Mouse (Mus musculus) adrenal gland, postnatal 10 days (tissue): ENCODE measurements at regions not wholly inside any gene's neighbourhood (a gene's known extent, or its start where the extent isn't known, plus 50 kb on each side); places are given as distances from the start of the nearest gene placed in this dataset.

Experiments used
- DNase-seq: peaks from one replicate; pipeline ENCODE4 v3.0.0; 2021; ENCODE audit warnings: mixed read lengths

DNA sequence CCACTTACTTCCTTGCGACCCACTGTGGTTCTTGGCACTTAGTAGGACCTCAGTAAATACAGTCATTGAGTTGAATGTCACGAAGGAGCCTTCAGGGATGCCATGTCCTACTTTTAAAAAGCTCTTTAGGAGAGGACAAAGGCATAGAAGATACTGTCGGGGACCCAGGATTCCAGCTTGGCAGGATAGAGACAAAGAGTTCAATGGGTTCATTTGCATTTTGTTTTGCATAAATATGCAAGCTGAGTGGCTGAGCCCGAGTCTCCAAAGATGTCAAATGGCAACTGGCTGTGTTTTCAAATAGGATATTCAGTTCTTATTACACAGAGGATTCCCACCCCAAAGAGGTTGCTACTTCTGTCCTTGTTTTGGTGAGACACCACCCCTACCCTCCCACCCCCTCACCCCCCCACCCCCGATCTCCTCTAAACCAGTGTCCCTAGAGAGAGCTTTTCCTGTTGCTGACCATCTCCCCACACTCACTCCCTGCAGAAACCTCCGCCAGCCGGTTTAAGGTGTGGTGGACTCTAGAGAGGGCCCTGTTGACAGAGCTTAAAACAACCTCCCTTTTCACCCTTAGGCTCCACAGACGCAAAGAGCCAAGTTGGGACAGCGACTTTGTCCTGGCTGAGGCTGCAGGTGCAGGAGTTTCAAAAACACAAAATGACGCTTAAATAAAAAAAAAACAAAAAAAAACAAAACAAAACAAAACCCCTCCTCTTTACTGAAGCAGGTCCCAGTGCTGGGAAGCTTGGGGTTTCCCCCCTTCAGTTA lies 57.9 kb downstream of the Sox9 start:
- no peak for DNase-seq

DNA sequence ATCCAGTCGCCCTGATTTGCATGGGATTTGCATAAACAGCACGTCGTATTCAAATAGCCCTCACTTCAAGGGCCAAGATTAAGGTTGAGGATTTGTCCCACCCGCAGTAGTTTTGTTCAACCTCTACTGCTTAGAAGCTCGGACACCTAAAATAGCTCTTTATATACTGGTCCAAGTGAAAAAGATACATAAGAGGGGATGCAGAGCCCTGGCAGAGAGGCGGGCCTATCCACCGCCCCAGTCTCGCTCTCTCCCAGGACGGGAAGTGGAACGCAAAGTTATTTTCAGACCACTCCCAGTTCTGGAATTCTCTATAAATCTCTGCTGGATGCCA lies 58.4 kb downstream of the Sox9 start:
- no peak for DNase-seq

DNA sequence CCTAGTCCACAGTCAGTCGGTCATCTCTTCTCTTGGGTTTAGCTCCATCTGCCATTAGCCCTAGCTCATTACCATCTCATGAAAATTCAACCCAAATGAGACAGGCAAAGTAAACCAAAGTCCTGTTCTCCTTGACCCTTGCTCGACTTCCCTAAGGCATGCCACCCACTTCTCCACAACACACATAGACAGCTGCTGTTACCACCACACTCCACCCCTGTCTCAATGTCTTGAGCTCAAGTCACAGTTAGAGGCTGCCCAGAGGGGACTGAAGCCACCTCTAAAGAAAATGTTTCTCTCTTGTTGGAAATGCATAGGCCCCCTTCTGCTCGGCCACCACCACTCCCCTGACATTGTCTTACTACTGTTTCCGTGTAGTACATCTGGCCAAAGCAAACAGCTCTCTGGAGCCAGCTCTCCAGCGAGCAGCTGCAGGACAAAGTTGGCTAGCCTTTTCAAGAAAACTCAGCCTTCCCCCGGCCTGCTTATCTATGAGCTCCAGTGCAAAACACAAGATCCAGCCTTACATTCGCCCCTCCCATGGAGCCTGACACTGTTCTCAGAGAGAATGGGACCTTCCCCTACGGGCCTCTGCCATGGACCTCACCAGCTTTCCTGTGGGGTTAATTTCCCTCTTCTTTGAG lies 62.4 kb downstream of the Sox9 start:
- DNase-seq = no peak

DNA sequence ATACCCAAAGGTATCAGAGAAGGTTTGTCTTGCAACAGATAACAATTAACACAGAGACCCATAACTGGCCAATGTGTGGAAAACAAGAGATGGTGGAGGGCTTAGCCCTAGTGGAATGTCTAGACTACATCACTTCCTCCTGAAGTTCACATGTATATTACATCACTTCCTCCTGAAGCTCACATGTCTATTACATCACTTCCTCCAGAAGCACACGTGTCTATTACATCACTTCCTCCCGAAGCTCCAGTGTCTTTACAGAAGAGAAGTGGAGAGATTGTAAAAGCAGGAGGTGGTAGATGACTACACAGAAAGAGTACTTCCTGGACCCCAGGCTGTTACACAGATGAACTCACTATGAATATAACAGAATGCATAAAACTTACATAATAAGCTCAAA lies 65.1 kb downstream of the Sox9 start:
- no peak for DNase-seq

DNA sequence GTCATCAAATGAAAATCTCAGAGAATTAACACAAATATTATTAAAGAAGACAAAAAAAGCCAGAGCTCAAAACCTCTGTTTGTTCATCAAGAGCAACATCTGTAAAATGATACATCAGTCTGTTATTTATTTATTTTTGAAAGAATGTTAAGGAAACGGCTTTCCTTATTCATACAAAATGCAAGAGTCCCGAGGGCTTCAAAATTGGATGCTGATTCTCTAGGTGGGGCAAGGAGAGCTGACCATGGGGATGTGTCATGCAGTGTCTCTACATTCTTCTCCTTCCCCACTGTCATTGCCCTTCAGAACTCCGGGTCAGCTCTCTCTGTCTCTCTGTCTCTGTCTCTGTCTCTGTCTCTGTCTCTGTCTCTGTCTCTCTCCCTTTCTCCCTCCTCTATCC lies 65.8 kb downstream of the Sox9 start:
- no peak for DNase-seq

DNA sequence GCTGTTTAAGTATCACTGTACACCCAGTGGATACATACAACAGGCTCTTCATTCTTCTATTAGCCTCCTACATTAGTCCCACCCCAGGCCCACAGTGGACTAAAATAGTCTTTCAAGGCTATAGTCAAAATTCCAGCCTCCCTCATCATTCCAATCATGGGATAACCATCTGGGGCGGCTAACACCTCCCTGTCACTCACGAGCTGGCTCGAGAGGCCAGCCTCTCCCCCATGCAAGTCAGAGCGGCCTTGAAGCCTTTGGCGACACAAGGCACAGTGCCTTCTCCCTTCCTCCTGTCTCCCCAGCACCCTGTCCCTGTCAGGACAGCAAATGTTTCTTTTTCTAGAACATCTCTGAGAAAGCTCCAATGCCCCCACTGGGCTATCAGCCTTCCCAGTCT lies 68.0 kb downstream of the Sox9 start:
- DNase-seq = peak; percentile 11

DNA sequence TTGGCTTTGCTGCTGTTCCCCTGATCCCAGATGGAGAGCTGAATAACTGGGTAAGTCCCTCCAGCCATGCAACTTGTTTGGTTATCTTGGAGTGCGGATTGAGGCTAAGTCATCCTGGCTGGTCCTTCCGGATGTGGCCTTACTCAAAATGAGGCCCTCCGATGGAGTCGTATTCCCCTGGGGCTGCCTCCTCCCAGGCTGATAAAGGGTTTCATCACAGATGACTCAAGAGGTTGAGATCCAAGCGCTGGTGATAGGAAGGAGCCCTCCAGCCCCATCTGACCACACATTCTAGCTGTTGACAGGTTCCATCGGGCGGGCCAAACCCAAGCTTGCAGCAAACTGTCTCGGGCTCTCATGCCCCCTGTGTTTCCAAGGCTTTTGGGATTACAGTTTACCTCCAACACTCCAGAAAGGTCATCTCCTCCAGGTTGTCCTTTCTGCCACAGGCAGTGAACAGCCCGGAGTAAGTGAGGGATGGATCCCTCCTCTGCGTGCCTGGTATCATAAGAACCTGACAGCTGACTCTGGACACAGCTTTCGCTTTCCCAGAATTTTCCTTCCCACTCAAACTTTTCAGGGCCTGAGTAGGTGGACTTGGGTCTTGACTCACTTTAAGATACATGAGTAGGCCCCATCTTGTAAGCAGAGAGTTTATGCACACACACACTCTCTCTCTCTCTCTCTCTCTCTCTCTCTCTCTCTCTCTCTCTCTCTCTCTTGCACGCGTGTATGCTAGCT lies 68.7 kb downstream of the Sox9 start:
- DNase-seq = no peak

DNA sequence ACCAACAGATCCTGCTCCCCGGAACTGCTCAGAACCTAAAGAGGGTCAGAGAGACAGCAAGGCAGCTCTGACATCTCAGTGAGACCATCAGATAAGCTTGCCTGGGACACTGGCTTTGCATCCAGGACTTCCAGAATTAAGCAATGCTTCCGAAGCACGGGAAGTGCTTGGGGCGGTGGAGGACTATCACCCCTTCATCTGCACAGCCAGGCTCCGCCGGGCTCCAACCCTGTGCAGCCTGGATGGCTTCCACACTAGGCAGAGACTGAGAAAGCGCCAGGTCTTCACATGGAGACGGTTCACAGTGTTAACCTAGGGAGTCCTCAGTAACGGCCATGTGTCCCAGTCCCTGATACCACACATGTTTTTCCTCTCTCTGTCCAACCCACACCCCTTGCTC lies 69.3 kb downstream of the Sox9 start:
- DNase-seq = no peak

DNA sequence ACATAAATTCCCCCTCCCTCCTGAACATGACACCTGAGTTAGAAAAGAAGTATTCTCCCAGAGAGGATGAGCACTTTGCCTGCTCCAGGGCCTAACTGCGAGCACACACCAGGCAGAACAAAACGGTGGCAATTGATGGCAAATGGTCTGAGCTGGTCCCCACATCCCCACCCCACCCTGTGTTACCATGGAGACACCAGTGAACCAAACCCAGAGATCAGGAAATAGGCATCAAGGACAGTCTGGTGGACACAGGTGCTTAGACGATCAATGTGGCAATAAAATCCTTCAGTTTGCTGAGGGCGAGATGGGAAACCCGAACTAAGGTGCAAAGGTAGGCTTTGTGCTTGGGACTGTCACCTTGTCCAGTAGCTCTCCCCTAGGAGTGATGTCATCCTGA lies 74.0 kb downstream of the Sox9 start:
- DNase-seq = no peak

DNA sequence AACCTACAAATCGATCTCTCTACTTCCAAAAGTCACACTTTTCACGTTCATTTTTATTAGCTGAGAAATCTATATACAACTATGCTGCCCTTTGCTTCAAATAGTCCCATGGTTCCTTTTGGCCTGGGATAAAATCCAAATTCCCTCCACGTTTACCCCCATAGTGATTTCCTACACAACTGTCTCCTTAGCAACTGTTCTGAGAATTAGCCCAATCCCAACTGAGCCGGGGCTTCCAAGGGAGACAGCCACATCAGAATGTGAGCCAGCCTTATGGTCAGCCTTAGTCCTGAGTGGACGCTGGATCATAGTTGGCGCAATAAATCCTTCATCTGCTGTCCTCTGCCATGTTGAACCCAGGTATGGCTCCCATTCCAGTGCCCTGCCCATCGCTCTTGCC lies 77.3 kb downstream of the Sox9 start:
- no peak for DNase-seq

DNA sequence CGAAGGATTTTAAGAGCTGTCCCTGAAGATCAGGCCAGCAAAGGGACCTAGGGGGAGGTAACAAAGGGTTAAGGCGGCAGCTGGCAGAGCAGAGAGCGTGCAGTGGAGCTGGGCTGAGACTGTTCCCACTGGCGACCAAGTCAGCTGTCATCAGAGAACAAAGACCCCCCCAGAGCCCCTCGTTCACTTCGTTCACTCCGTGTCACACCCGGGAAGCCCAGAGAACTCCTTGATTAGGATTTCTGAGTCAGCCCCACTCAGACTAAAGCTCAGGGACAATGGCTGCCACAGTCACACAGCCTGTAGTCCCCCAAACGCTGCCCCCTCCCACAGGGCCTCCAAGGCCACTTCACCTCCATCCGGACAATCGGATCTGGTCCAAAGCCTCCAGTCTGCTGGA lies 78.8 kb downstream of the Sox9 start:
- no peak for DNase-seq

DNA sequence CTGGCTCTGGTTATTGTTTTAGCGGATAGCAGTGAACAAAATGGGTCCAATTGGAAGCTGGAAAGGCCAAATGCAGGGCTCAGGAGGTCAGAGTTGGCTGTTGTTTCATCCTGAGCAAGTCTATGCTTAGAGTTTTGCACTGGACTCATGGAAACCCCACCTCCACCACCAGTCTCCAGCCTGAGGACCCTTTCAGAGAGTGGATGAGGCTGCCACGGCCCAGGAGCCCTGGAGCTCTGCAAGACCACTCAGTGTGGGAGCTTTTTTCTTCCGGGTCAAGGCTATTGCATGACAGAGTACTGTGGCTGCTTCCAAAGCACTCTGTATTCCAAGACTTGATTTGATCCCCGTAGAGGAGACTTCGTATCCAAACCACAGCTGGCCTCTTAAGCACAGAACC lies 79.2 kb downstream of the Sox9 start:
- DNase-seq = no peak

DNA sequence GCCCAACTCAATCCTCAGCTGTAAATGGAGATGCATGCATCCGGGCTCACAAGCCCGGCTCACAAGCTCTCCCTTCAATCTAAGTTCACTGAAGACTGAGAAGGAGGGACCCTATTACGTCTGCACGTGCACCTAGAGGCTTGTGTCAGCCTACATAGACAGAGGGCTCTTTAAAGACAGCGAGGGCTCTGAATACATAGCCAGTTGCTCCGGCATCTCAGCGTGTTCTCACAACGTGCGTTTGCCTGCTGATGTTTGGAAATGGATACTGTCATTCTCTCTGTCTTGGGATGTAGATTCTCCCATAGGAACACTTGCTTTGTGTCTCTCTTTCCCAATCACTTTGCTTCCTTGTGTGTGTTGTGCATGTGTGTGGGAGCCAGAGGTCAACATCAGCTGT lies 83.8 kb downstream of the Sox9 start:
- no peak for DNase-seq

DNA sequence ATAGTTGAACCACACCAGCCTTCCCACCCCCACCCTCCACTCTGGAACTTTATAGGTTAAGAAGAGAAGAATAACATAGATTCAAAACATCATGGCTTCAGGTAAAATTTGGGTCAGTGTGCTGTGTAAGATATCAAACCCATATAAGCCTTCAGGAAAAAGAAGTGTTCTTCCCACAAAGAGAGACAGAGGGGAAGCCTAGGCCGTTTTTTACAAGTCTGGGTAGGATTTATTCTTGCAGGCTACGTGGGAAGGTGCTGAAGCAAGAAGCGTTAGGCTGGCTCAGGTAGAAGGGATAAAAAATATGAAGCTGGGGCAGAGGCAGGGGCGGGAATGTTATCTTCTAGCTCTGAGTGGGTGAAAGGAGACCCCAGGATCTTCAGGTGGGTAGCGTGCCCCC lies 87.5 kb downstream of the Sox9 start:
- DNase-seq = no peak

DNA sequence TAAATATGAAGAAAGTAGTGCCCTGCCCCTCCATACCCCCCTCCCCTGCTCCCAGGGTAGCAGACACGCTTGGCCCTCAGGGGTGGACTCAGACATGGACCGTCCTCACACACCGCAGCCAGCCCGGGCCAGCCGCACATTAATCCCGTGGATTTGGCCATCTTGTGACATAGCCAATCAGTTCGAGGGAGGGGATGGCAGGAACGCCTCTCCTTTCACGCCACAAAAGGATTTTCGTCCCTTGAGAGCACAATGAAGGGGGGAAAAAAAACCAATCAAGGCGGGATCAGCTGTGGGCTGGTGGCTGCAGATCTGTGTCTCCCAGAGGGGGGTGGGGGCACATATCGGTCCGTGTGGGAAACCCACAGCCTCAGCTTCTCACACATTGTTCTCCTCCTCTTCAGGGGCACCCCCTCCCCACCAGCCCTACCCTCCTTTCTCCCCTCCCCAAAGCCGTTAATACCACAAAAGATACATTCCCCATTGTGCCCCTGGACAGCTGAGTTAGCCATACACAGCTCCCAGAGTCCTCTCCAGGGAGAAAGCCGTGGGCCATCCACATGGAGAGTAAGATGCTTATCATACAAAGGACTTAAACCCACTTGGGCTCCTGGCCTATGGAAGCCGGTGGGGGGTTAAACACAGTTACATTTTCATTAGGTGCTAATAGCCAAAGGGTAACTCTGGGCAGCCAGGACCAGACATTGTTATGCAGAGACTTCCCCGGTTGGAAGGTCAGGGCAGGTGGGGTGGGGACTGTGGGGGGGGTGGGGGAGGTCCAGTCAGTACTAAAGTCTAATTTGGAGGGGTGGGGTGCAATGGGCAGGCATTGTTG lies 88.4 kb downstream of the Sox9 start:
- DNase-seq = no peak

DNA sequence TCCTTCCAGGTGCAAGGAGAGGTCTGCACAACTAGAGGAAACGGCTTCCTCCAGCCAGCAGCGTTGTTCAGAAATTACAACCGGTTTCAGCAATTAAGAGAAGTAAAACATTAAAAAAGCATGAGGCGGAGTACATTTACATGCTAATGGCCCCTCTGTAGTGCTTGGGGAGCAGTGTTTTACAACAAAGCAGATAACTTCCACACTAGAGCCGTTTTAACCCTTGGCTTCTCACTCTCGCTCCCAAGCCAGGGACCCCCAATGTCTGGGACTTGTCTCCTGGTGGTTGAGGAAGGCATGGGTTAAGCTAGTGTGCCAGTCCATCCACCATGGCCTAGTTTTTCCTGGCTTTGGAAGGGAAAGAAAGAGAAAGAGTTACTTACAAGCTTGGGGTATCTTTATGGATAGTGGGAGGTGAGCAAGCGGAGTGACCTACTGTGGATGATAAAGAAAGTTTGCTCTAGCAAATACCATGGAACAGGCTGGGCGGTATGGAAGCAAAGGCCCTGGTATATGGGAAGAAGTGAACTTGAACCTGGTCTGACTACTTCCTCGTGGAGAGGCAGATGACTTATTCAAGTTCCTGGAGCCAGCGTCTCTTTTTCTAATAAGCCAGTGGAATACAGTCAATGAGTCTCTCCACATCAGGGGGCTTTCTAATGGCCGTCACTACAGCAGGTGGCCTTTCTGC lies 90.8 kb downstream of the Sox9 start:
- no peak for DNase-seq

DNA sequence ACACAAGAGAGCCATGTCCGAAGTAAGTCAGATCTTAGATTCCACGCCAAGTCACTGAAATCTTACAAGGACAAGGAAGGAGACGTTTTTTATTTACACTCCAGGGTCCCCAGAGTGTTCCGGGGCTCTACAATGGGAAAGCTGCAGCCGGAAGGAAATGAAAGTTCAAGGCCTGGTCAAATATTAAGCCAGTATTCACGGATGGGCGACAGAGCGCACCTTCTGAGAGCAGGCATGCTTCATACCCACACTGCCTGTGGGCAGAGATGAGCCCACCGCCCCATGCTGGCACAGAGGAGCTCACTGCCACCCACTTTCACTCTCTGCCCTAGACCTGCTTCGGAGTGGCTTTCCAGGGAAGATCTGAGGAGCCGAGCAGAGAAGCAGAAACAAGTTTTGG lies 92.2 kb downstream of the Sox9 start:
- DNase-seq = no peak

DNA sequence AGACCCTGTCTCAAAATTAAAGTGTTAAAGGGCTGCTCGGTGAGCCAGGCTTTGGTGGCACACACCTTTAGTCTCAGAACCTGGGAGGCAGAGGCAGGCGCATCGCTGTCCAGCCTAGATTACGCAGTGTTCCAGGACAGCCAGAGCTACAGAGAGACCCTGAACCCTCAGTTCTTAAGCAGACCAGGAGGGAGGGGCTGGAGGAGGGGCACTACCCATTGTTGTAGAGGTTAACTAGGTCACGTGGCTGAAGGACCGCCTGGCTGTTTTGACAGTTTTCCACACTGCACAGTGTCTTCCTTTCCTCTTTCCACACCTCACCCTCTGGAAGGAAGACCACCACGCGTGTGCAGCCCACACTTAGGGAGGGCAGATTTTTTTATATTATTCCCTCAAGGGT lies 94.2 kb downstream of the Sox9 start:
- no peak for DNase-seq

DNA sequence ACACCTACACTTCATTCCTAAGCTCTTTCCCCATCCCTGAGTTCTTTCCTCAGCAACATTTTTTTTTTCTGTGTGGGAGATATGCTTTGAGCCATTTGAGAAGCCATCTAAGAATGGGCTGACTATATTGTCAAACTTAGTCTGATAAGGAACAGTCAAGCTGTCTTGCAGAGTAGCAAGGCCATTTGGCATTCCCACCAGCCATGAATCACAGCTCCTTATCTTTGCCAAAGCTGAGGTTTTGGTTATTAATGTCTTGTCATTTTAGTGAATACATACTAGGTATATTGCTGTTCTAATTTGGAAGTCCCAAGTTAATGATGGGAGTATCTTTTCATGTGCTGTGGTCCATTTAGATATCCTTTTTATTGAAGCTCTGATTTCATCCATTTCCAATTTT lies 96.4 kb downstream of the Sox9 start:
- no peak for DNase-seq

DNA sequence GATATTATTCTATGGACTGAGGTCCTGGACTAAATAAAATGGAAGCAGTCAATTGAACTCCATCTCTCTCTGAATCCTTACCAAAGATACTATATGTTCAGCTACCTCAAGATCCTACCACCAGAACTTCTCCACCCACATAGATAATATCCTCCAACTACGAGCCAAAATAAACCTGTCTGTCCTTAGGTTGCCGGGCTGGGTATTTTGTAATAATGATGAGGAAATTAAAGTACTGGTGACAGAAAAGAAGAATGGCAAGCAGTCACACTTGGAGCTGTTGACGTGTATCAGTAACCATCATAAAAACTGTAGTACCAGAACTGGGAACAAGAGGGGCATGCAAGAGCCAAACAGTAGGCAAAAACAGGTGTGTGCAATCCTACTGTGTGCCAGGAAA lies 98.7 kb downstream of the Sox9 start:
- no peak for DNase-seq

DNA sequence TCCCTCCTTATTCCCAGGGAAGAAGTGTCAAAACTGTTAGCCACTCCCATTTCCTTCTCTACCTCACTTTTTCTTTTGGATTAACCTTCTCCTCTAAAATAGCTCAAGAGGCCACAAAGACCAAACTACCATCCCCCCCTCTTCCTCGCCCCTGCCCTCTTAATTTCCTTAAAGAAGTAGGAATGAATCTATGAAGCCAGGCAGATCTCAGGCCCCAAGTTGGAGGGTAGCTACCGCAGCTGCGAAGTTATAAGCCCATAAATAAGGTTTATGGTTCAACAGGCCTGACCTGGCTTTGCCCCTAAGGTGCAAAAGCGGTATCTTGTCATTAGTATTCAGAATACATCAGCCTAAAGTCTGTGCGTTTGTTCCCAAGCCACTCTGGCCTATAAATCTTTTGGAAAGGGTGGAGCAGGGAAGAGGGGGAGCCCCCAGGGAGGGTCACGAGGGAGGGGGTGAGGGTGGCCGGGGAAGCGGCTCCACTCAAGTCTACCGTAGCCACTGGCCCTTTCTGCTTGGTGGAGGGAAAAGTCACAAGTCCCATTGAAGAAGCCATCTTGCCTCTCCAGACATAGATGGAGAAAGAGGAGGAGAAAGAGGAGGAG lies 103.4 kb downstream of the Sox9 start:
- no peak for DNase-seq

DNA sequence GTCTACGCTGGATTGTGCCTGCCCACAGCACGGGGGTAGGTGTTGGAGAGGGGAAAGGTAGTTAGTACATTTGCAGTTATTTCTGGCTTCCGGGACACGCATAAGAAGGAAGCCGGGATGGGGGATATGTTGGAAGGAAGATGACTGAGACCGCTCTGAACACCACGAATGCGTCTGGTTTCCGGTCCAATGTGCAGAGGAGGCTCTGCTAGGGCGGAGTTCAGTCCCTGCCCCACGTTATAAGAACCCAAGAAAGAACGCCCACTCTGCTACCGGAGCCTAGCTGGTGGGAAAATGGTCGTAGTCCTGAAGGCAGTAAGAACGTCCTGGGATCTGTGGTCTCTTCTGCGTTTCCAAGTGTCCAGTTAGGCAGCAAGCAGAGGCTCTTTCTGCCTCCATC lies 104.1 kb downstream of the Sox9 start:
- DNase-seq = no peak
